Mouse (Mus musculus) cerebellum, adult (tissue): ENCODE measurements around the gene Sema3b.
A peak's percentile ranks its signal among the peaks of the same experiment; 100 is the strongest.

Source experiments
- ATAC-seq: cut with Nextera tagmentation; 2 replicates; pipeline ENCODE4 v1.9.2; 2017; ENCODE audit warnings: mild to moderate bottlenecking, moderate library complexity, mixed read lengths; ENCODE audit not compliant: insufficient number of reproducible peaks, low FRiP score, low TSS enrichment

The Sema3b gene

GRCm38 (mm10) chr9:107608741-107609432 lies at the start of gene Sema3b:
Gene Sema3b, minus strand, starts transcription at chr9:107609229.
- ATAC-seq = no peak

DNA sequence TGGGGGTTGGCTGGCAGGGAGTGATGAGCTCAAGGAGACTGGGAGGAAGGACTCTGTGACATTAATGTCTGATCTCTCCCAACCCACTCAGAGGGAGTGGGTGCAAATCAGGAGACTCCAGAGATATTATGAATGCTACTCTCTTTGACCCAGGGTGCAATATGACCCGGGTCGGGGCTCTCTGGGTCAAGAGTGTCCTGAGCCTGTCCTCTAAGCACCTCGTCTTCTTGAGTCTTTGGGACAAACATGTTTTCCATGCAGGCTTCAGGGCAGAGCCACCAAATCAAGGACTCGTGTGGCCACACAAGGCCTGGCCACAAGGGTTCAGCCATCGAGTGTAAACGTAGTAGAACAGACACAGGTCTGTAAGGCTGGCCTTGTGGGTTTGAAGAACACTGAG lies 49.1 kb upstream of the Sema3b start:
- no peak for ATAC-seq

- ATAC-seq = no peak
These were observed 48.1 kb upstream of the Sema3b start for GRCm38 (mm10) chr9:107657144-107657543.

DNA sequence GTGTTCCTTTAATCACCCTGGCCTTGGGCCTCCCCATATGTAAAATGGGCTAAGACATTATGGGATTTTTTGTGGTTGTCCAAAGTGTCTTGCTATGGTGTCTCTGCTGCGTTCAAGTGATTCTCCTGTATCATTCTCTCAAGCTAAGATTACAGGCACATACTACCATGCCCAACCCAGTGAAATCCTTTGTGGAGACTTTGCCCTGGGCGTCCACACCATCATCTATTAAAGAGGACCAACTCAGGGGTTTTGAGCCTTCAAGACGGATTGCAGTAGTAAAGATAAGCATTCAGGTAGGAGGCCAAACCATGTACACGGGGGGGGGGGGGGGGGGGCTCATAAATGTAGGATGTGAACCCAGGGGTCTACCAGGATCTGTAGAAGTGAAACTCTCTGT lies 45.6 kb upstream of the Sema3b start:
- ATAC-seq = no peak

- no peak for ATAC-seq
These were observed 44.4 kb upstream of the Sema3b start for GRCm38 (mm10) chr9:107653474-107653873.

DNA sequence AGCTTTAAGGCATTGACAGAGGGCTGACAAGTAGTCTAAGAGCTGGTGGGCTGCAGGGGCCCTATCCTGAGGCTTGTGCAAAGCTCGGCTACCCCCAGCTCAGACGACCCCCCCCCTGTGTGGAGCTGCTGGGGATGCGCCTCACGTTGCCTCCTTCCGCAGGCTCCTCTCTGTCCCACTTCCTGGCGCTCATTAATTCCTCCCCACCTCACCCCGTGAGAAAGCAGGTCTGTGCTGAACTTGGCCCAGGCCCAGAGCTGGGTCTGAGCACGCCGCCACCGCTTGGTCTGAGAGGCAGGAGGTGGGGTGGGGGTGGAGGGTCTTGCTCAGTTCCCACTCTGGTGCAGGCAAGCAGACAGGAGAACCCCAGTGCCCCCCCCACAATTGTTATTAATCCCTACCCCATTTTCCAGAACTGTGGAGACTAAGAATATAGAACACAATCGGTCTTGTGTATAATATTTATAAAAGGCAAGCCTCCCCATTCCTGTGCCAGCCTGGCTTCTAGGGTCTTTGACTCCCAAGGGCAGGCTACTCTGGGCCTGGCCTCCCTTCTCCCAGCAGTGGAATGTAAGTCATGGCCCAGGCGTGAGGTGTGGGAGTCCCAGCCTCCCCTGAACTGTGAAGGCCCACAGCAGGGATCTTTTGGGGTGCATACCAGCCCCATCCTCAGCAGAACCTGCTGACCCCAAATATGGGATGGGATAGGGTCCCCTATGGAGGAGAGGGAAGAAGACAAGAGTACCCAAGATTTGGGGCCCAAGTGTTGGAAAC lies 41.9 kb upstream of the Sema3b start:
- ATAC-seq = no peak

- no peak for ATAC-seq
These were observed 41.2 kb upstream of the Sema3b start for GRCm38 (mm10) chr9:107650225-107650624.

GRCm38 (mm10) chr9:107648767-107649166 lies 39.7 kb upstream of the Sema3b start:
- no peak for ATAC-seq

- ATAC-seq = no peak
These were observed 37.9 kb upstream of the Sema3b start for GRCm38 (mm10) chr9:107646975-107647374.

GRCm38 (mm10) chr9:107645577-107645976 lies 36.5 kb upstream of the Sema3b start:
- ATAC-seq = peak; percentile 74; the same call in 1 of the 2 replicates

- ATAC-seq = no peak
These were observed 36.1 kb upstream of the Sema3b start for GRCm38 (mm10) chr9:107645153-107645510.

GRCm38 (mm10) chr9:107644495-107645152 lies 35.6 kb upstream of the Sema3b start:
- ATAC-seq = peak; percentile 73; the same call in 1 of the 2 replicates

DNA sequence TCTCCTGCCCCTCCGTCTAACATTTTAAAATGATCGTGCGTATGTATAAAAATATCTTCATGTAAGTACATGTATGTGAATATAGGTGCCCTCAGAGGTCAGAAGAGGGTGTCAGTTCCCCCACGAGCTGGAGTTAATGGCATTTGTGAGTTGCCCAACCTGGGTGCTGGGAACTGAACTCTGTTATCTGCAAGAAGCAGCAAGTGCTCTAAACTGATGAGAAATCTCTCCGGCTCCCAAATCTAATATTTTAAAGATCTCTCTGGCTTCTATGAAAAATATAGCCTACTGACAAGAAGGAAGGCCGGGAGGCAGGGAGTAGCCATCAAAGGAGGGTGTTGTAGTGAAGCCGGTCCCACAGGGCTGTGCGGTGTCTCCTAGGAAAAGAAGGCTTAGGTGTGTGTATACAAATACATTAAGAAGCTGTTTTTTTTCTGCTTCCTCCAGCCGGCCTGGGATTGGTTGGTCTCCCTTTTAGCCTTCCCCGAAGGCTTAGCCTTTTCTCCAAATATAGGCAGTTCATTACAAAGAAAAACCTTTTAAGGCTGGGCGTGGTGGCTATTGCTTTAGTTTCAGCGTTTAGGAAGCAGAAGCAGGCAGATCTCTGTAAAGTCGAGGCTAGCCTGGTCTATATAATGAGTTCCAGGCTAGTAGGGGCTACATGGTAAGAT lies 34.6 kb upstream of the Sema3b start:
- no peak for ATAC-seq

DNA sequence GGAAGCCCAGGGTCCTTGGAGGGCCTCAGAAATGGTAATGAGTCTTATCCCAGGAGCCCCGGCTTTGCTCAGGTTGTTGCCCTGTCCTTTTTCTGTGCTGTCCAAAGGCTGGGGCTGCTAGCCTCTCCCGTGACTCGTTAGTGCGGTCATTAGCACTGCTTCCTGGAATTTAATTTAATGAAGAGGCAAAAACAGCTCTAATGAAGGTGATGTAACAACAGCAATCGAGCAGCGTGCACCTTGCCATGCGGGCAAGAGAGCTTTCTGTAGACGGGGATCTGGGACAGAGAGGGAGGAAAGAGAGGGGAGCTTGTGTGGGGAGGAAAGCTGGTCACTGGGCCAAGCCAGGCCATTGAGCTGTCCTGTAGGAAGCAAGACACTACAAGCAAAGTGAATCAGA lies 32.6 kb upstream of the Sema3b start:
- ATAC-seq = no peak

- ATAC-seq = no peak
These were observed 31.3 kb upstream of the Sema3b start for GRCm38 (mm10) chr9:107640257-107640772.

GRCm38 (mm10) chr9:107637070-107637469 lies 28.0 kb upstream of the Sema3b start:
- ATAC-seq = no peak

DNA sequence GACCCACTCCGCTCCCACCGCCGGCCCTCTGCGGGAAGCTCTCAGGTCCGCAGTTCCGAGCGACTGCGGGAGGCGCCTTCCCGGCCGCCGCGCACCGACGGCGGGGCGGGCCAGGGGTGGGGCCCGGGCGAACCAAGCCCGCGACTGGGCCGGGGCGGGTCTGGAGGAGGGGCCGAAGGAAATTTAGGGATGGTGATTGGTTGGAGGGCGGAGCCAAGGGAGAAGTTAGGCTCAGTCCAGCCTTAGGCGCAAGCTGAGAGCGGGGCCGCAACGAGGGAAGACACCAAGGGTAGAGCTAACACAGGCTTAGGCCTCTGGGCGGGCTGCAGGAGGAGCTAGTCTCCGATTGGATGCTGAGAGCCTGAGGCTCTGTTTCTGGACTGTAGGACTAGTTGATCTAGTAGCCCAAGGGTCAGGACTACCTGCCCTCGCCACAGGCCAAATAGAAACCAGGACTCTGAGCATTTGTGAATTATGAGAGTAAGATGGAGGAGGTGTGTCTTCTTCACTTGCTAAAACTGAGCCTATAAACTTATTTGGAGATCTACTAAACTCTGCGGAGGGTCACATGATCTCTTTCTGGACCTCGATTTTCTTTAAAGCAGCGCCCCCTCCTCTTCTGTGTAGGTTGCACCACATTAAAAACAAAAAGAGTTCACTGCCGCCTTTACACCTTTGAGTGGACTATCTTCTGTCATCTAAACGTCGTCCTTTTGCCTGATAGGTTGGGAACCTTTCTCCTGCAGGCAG lies 26.4 kb upstream of the Sema3b start, which contains the start of gene Gnai2:
TSS of gene Gnai2 (minus strand) at position 89 of the 750 bp plus-strand sequence.
- peak; percentile 92 for ATAC-seq

GRCm38 (mm10) chr9:107634406-107635278 lies 25.6 kb upstream of the Sema3b start:
- ATAC-seq = no peak
